Mouse (Mus musculus): ENCODE measurements at regions not wholly inside any gene's neighbourhood (a gene's known extent, or its start where the extent isn't known, plus 50 kb on each side); places are given as distances from the start of the nearest gene placed in this dataset.

DNA sequence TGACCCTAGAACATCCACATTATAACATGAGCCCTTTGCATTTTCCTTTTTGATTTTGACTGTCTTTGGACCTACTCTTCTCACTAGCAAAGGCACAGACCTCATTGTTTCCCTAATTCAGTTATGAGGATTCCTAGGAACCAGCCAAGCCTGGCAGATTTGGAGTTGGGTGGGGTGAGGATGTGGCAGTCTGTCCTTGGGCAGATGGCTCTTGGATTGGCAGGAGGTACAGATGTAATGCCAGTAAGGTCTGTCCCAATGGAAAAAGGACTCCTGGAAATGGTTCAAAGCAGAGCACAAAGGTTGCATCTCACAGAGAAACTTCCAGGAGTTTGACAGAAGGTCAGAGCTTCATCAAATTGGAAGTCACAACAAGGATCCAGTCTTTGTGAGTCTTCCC, 121.2 kb downstream of the Ttc32 start:
- Histone ChIP-seq H3K36me3 (replicated peaks) (no peaks in the 10 kb centered on the region), H3K27me3 (replicated peaks) (no peaks in the 10 kb centered on the region), H3K9me3 (no peaks in the 10 kb centered on the region), H3K4me1 (no peaks in the 10 kb centered on the region), H3K4me2 (no peak overlapping the region), H3K27ac (no peak overlapping the region), H3K9ac (no peak overlapping the region), H3K4me3 (no peak overlapping the region)
- no peak for ATAC-seq (replicated peaks)

DNA sequence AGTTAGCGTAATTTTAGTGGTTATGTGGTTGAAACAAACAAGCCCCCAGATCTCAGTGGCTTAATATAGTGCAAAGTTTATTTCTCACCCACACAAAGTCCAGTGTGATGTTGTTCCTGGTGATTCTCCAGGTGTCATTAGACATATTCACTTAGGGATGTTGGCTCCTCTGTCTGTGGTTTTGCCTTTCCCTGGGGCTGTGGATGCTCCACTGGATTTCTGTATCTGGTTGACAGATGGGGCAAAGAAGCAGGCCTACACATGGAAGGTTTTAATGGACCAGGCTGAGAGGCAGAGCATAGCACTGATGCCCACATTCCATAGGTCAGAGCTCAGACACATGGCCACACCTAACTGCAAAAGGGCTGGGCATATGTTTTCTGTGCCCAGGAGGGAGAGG, 121.6 kb downstream of the Ttc32 start:
- H3K4me2 ChIP-seq, result no peak overlapping the region
- ATAC-seq (replicated peaks), result no peak
- H3K36me3 ChIP-seq (replicated peaks), result no peaks in the 10 kb centered on the region
- H3K9me3 ChIP-seq, result no peaks in the 10 kb centered on the region
- H3K9ac ChIP-seq, result no peak overlapping the region
- no peak overlapping the region for H3K27ac ChIP-seq
- no peaks in the 10 kb centered on the region for H3K27me3 ChIP-seq (replicated peaks)
- no peaks in the 10 kb centered on the region for H3K4me1 ChIP-seq
- H3K4me3 ChIP-seq, result no peak overlapping the region
- 75% methylated on average over 1 of the region's 1 CpGs for WGBS

DNA sequence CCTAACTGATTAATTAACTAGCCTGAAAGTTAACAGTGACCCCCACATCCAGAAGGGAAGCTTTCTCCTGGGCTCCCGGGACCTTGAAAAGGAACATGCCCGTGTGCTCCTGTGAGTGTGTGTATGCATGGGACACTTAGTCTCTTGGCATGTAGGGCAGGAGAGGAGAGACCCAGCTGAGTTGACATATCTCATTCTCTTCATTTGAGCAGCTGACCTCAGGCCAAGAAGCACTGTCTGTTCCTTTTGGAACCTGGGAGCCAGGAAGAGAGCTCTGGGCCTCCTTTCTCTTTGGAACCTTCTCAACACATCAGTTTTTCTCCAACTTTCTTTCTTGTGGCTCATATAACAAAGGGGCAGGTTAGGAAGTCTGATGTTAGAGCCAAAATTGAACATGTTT, 124.7 kb downstream of the Ttc32 start:
- Histone ChIP-seq H3K4me1 (no peaks in the 10 kb centered on the region), H3K4me2 (no peak overlapping the region), H3K36me3 (replicated peaks) (no peaks in the 10 kb centered on the region), H3K27ac (no peak overlapping the region), H3K9me3 (no peaks in the 10 kb centered on the region), H3K27me3 (replicated peaks) (no peaks in the 10 kb centered on the region), H3K4me3 (no peak overlapping the region), H3K9ac (no peak overlapping the region)
- no peak for ATAC-seq (replicated peaks)
- 95% methylated on average over 2 of the region's 2 CpGs for WGBS

DNA sequence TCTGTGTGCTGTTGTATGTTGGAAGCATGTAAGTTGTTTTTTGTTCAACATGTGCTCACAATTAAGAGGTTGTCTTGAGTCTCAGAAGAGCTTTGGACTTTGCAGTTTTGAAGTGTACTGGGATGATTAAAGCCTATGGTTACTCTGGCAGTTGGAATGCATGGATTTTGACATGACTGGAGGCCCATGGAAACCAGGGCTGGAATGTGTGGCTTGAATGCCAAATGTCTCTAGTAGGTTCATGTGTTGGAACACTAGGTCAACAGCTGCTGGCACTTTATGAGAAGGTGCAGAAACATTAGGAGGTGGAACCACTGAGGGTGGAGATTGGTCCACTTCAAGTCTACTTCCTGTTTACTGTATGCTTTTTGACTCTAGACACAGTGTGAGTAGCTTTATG, 127.0 kb downstream of the Ttc32 start:
- Histone ChIP-seq H3K4me2 (no peak overlapping the region), H3K4me1 (no peaks in the 10 kb centered on the region), H3K4me3 (no peak overlapping the region), H3K9ac (no peak overlapping the region), H3K27me3 (replicated peaks) (no peaks in the 10 kb centered on the region), H3K27ac (no peak overlapping the region), H3K36me3 (replicated peaks) (no peaks in the 10 kb centered on the region), H3K9me3 (no peaks in the 10 kb centered on the region)
- ATAC-seq (replicated peaks), result no peak

DNA sequence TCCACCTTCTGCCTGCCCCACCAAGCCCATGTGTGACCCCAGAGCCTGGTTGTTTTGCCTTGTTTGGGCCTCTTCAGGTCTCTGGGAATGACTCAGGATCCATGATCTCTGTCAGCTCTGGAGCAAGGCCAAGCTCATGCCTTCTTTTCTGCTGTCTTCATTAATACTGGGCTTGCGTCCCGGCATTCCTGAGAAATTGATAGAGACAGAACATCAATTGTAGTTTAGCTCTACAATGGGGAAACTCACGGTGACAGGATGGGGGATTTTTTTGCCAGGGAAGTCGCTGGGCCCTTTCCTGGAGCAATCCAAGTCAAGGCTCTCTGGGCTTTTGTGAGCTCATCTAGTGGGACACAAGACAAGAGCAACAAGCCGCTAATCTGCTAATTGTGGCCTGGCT, 129.0 kb downstream of the Ttc32 start:
- Histone ChIP-seq H3K9me3 (no peaks in the 10 kb centered on the region), H3K9ac (no peak overlapping the region), H3K4me3 (no peak overlapping the region), H3K4me1 (no peaks in the 10 kb centered on the region), H3K27ac (no peak overlapping the region), H3K27me3 (replicated peaks) (no peaks in the 10 kb centered on the region), H3K4me2 (no peak overlapping the region), H3K36me3 (replicated peaks) (no peaks in the 10 kb centered on the region)
- WGBS, result 77% methylated on average over 5 of the region's 5 CpGs
- ATAC-seq (replicated peaks), result no peak

DNA sequence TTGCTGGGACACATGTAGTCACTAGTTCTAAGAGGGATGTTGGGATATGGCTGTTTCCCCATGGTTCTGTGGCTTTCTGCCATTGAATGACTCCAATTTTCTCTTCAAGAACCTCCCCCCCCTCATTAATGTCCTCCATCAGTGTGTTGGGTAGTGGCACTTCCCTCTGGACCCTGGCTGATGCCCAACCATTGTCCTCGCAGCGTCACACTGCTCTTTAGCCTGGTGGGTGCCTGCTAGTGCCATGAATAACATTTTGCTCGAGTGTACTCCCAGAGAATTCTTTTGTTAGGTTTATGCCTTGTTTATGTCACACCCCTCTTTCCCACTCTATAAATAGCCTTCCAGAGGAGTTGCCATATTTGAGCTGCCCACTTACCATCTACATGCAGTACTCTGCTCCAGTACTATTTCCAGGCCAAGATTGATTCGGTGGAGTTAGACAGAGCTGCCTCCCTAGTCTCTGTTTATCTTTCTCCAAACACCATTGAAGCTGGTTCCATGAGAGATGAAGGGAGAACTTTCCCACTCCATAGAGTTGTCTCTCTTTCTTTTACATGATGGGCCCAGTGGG, 135.7 kb downstream of the Ttc32 start:
- Histone ChIP-seq H3K4me2 (no peak overlapping the region), H3K4me1 (no peaks in the 10 kb centered on the region), H3K36me3 (replicated peaks) (no peaks in the 10 kb centered on the region), H3K27me3 (replicated peaks) (no peaks in the 10 kb centered on the region), H3K9me3 (no peaks in the 10 kb centered on the region), H3K4me3 (no peak overlapping the region), H3K9ac (no peak overlapping the region), H3K27ac (no peak overlapping the region)
- WGBS, result 79% methylated on average over 4 of the region's 4 CpGs
- no peak for ATAC-seq (replicated peaks)

DNA sequence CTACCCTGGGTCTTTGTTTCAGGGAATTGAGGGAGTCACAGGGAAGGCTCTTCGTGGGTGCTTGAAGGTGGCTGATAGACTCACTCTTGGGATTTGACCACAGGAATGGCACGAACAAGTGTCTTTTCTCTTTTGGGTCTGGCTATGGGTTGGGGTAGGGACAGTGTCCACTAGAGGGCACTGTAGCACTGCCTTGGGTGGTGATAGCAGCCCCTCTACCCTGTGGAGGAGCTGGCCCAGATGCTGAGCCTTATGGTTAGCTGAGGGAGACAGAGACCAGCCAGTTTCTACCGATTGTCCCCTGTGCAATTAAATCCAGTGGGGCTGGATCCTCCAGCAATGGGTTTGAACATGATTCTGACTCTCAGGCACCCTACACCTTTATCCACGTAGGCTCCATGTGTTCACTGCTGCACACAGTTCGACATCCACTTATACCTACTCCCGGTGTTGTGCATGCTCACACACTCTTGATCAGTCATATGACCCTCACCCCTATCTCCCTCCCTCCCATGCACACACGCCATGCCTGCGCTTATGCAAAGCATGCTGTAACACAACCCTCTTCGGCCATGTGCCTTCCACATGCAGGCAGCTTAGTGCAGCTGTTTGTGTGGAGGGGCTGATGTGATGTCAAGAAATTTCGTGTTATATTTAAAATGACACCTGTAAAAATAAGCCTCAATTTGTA, 136.6 kb downstream of the Ttc32 start:
- Histone ChIP-seq H3K27me3 (replicated peaks) (no peaks in the 10 kb centered on the region), H3K27ac (no peak overlapping the region), H3K9me3 (no peaks in the 10 kb centered on the region), H3K4me1 (no peaks in the 10 kb centered on the region), H3K4me2 (no peak overlapping the region), H3K9ac (no peak overlapping the region), H3K4me3 (no peak overlapping the region), H3K36me3 (replicated peaks) (no peaks in the 10 kb centered on the region)
- peak; percentile 90 for ATAC-seq (replicated peaks)
- WGBS, result 55% methylated on average over 10 of the region's 10 CpGs

DNA sequence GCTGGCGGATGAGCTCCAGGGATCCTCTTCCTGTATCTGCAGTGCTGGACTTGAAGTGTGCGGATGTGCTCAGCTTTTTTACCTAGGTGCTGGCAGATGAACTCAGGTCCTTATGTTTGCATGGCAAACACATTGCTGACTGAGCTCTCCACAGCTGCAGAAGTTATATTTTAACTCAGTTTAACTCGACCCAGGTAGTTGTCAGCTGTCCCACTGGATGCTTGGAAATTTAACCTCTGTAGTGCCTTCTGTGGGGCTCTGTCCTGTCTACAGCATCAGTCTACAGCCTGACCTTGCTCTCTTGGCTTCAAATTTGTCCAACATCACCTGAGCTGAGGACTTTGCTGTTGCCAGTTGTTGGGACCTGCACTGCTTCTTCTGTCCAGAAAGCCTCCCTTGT, 139.2 kb downstream of the Ttc32 start:
- H3K36me3 ChIP-seq (replicated peaks), result no peaks in the 10 kb centered on the region
- no peaks in the 10 kb centered on the region for H3K9me3 ChIP-seq
- no peak overlapping the region for H3K9ac ChIP-seq
- H3K4me1 ChIP-seq, result no peaks in the 10 kb centered on the region
- no peak overlapping the region for H3K27ac ChIP-seq
- H3K4me2 ChIP-seq, result no peak overlapping the region
- ATAC-seq (replicated peaks), result no peak
- H3K4me3 ChIP-seq, result no peak overlapping the region
- H3K27me3 ChIP-seq (replicated peaks), result no peaks in the 10 kb centered on the region
- WGBS, result 84% methylated on average over 3 of the region's 3 CpGs

DNA sequence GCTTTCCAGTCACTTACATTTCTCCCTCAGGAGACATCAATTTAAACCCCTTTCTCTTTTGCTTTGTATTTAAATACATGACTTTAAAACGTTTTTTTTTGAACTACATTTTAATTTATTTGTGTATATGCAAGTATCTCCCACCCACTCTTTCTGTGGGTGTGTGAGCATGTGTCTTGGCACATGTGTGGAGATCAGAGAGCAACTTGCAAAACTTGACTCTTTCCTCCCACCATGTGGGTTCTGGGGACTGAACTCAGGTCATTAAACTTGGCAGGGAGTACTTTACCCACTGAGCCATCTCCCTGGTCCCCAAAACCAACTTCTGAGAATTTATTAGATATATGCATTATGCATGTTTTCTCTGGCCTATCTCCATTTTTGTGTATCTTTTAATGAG, 143.9 kb downstream of the Ttc32 start:
- H3K4me3 ChIP-seq, result no peak overlapping the region
- no peaks in the 10 kb centered on the region for H3K27me3 ChIP-seq (replicated peaks)
- H3K36me3 ChIP-seq (replicated peaks), result no peaks in the 10 kb centered on the region
- no peak overlapping the region for H3K9ac ChIP-seq
- no peaks in the 10 kb centered on the region for H3K4me1 ChIP-seq
- no peak overlapping the region for H3K27ac ChIP-seq
- WGBS, result 4% methylated on average over 1 of the region's 1 CpGs
- no peaks in the 10 kb centered on the region for H3K9me3 ChIP-seq
- no peak overlapping the region for H3K4me2 ChIP-seq
- 0 out of 2 replicates have a peak, but pooled peaks have one; percentile 32 for ATAC-seq (replicated peaks)

DNA sequence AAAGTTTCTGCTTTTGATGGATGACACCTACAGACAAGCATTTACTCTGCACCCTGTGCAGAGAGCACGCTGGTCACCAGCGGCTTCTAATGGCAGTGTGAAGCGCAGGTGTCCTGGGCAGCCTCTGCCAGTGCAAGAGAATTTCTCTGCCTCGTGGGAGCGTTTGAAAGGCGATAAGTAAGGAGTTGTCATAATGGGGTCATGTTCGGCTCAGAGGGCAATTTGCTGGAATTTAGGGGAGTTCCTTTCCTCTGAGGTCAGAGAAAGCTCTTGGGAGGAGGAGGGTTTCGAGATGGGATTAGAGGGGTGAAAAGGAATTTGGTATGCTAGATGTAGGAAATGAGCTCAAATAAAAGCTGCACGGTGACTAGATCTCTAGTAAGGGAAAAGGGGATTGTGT, 144.5 kb downstream of the Ttc32 start:
- Histone ChIP-seq H3K4me2 (no peak overlapping the region), H3K27ac (no peak overlapping the region), H3K27me3 (replicated peaks) (no peaks in the 10 kb centered on the region), H3K4me1 (no peaks in the 10 kb centered on the region), H3K9ac (no peak overlapping the region), H3K36me3 (replicated peaks) (no peaks in the 10 kb centered on the region), H3K4me3 (no peak overlapping the region), H3K9me3 (no peaks in the 10 kb centered on the region)
- ATAC-seq (replicated peaks), result 0 out of 2 replicates have a peak, but pooled peaks have one; percentile 57
- WGBS, result 54% methylated on average over 9 of the region's 9 CpGs

DNA sequence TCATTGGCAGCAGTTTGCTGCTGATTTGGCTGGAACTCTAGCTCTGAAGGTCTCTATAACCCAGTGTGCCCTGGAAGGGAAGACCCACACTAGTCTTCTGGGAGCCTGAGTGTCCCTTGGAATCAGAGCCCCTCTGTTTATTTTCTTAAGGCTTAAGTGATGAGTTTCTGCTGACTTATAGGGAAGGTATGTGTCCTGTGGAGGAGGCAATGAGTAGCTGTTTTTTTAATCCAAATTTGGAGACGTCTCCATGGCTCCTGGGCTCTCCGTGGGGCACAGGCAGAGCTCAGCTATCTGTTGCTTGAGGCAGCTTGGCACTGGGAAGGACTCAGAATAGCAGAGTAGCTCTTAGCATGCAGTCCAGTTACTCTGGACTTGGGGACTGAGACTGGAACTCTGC, 146.4 kb downstream of the Ttc32 start:
- no peak for ATAC-seq (replicated peaks)
- H3K27ac ChIP-seq, result no peak overlapping the region
- H3K36me3 ChIP-seq (replicated peaks), result no peaks in the 10 kb centered on the region
- H3K4me3 ChIP-seq, result no peak overlapping the region
- no peaks in the 10 kb centered on the region for H3K9me3 ChIP-seq
- no peak overlapping the region for H3K9ac ChIP-seq
- 71% methylated on average over 2 of the region's 2 CpGs for WGBS
- H3K4me1 ChIP-seq, result no peaks in the 10 kb centered on the region
- no peak overlapping the region for H3K4me2 ChIP-seq
- no peaks in the 10 kb centered on the region for H3K27me3 ChIP-seq (replicated peaks)

DNA sequence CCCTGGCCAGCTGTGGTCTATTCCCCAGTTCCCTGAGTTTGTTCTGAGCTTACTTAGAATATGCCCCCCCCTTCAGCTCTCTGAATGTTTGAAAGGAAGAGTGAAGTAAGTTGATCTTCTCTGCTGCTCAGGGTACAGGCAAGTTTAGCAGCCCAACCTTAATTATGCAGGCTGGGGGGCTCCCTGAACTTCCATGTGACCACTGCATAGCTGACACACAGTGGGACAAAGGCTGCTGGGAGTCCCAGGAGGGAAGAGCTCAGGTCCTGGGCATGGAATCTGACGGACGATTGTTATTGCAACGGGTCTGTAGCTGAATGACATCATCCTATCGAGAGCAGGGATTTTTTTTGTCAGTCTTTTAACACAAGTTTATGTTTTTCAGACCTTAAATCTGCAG, 148.8 kb downstream of the Ttc32 start:
- Histone ChIP-seq H3K36me3 (replicated peaks) (no peaks in the 10 kb centered on the region), H3K27me3 (replicated peaks) (no peaks in the 10 kb centered on the region), H3K4me3 (no peak overlapping the region), H3K9me3 (no peaks in the 10 kb centered on the region), H3K4me2 (no peak overlapping the region), H3K9ac (no peak overlapping the region), H3K4me1 (no peaks in the 10 kb centered on the region), H3K27ac (no peak overlapping the region)
- ATAC-seq (replicated peaks), result no peak
- 62% methylated on average over 4 of the region's 4 CpGs for WGBS

DNA sequence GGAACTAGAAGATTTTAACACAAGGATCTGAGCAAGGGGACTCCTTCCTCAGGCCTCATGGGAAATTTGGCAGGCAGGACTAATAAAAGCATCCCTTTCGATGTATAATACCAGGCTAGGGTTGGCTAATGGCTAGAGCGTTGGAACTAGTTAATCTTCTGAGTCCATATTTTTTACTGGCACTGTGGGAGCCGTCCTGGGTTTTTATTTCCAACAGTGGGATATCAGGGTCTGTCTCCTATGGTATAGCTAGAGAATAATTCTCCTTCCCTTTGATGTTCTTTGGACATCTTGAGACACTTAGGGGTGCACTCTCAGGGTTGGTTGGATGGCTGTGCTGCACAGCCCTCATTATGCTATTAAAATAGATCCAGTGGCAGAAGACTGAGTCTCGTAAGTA, 150.9 kb downstream of the Ttc32 start:
- H3K4me2 ChIP-seq, result no peak overlapping the region
- H3K9me3 ChIP-seq, result no peaks in the 10 kb centered on the region
- H3K9ac ChIP-seq, result no peak overlapping the region
- no peak for ATAC-seq (replicated peaks)
- H3K4me1 ChIP-seq, result no peaks in the 10 kb centered on the region
- no peak overlapping the region for H3K4me3 ChIP-seq
- no peaks in the 10 kb centered on the region for H3K27me3 ChIP-seq (replicated peaks)
- 76% methylated on average over 4 of the region's 4 CpGs for WGBS
- H3K36me3 ChIP-seq (replicated peaks), result no peaks in the 10 kb centered on the region
- H3K27ac ChIP-seq, result no peak overlapping the region

Data from midbrain, embryonic 15.5 days (tissue).